Mouse (Mus musculus) limb, embryonic 13.5 days (tissue): Measurements from ENCODE around the gene Gtf2f2. TPM values are rescaled to one million over a fixed set of nuclear protein-coding genes. Genes with fewer than 3 reads are reported as not detected.

Experiments
- ATAC-seq: fragments of 200-750 bp; cut with Nextera tagmentation; 2 replicates; pipeline ENCODE4 v1.8.0; 2017; ENCODE audit warnings: low read depth, moderate number of reproducible peaks, moderate TSS enrichment; ENCODE audit not compliant: low FRiP score
- H3K27ac ChIP-seq: fragments of 300-500 bp; sonication (generic); 2 replicates; pipeline ENCODE4 v1.5.1; 2015; ENCODE audit warnings: inconsistent platforms, mild to moderate bottlenecking, moderate library complexity
- H3K27me3 ChIP-seq: fragments of 300-500 bp; sonication (generic); 2 replicates; pipeline ENCODE4 v1.6.1; 2015; ENCODE audit warnings: mild to moderate bottlenecking, inconsistent platforms
- H3K36me3 ChIP-seq: fragments of 300-500 bp; sonication (generic); 2 replicates; pipeline ENCODE4 v1.6.1; 2015; ENCODE audit warnings: inconsistent platforms, mild to moderate bottlenecking, moderate library complexity
- H3K4me1 ChIP-seq: fragments of 300-500 bp; sonication (generic); 2 replicates; pipeline ENCODE4 v1.6.1; 2015; ENCODE audit warnings: inconsistent platforms
- H3K4me2 ChIP-seq: fragments of 300-500 bp; sonication (generic); replicated peaks from 2 replicates; pipeline ENCODE4 v1.6.1; 2015; ENCODE audit warnings: inconsistent platforms, mild to moderate bottlenecking, moderate library complexity
- H3K4me3 ChIP-seq: fragments of 300-500 bp; sonication (generic); 2 replicates; pipeline ENCODE4 v1.5.1; 2015; ENCODE audit warnings: moderate library complexity, mild to moderate bottlenecking, inconsistent platforms
- H3K9ac ChIP-seq: fragments of 300-500 bp; sonication (generic); 2 replicates; pipeline ENCODE4 v1.6.1; 2015; ENCODE audit warnings: mild to moderate bottlenecking, inconsistent platforms
- H3K9me3 ChIP-seq: fragments of 300-500 bp; sonication (generic); 2 replicates; pipeline ENCODE4 v1.6.1; 2016; ENCODE audit warnings: inconsistent platforms
- WGBS: fragments of 180-500 bp; shearing (Covaris S2); methylation state at CpG from one replicate; pipeline ENCODE4 v1.1.7; 2015; 5-methylcytosine and 5-hydroxymethylcytosine counted together
- polyA plus RNA-seq: library from polyadenylated mRNA; unstranded; fragments of >200 nt; fragmentation: Nextera tagmentation; extraction: Ambion mirVana; gene quantifications from 2 replicates; pipeline ENCODE4 v1.2.1, GENCODE M21; 2015

Gtf2f2 gene
- polyA plus RNA-seq, 1 experiment from 2014 or later, result 41.4 TPM

- H3K36me3 ChIP-seq, result peaks cover 65% of the 10 kb centered on the region
- H3K4me1 ChIP-seq, result peaks cover 18% of the 10 kb centered on the region
- H3K27ac ChIP-seq, result no peak overlapping the region
- no peaks in the 10 kb centered on the region for H3K27me3 ChIP-seq
- no peaks in the 10 kb centered on the region; the same call in 1 of the 2 replicates for H3K9me3 ChIP-seq
- H3K4me2 ChIP-seq, result no peak overlapping the region
- no peak overlapping the region for H3K9ac ChIP-seq
- no peak overlapping the region for H3K4me3 ChIP-seq
- no peak for ATAC-seq
- WGBS, result 64% methylated on average over 6 of the region's 6 CpGs
Observed at GRCm38 (mm10) chr14:75850819-75851218, 159.8 kb downstream of the Gtf2f2 start.

- peaks cover 65% of the 10 kb centered on the region for H3K36me3 ChIP-seq
- H3K4me2 ChIP-seq, result no peak overlapping the region
- no peak overlapping the region for H3K4me3 ChIP-seq
- peaks cover 18% of the 10 kb centered on the region for H3K4me1 ChIP-seq
- ATAC-seq, result no peak
- H3K27ac ChIP-seq, result no peak overlapping the region
- no peak overlapping the region for H3K9ac ChIP-seq
- H3K9me3 ChIP-seq, result no peaks in the 10 kb centered on the region; the same call in 1 of the 2 replicates
- no peaks in the 10 kb centered on the region for H3K27me3 ChIP-seq
- WGBS, result 87% methylated on average over 6 of the region's 6 CpGs
Observed at GRCm38 (mm10) chr14:75849842-75850568, 160.7 kb downstream of the Gtf2f2 start.

GRCm38 (mm10) chr14:75849236-75849635 is 161.4 kb downstream of the Gtf2f2 start:
- Histone ChIP-seq H3K9me3 (no peaks in the 10 kb centered on the region; the same call in 1 of the 2 replicates), H3K27ac (no peak overlapping the region), H3K9ac (no peak overlapping the region), H3K27me3 (no peaks in the 10 kb centered on the region), H3K4me3 (no peak overlapping the region), H3K4me1 (peaks cover 18% of the 10 kb centered on the region), H3K36me3 (peaks cover 62% of the 10 kb centered on the region), H3K4me2 (no peak overlapping the region)
- no peak for ATAC-seq
- WGBS, result 81% methylated on average over 5 of the region's 5 CpGs

- peaks cover 56% of the 10 kb centered on the region for H3K36me3 ChIP-seq
- no peak for ATAC-seq
Observed at GRCm38 (mm10) chr14:75848482-75848881, 162.2 kb downstream of the Gtf2f2 start.

GRCm38 (mm10) chr14:75847669-75848068 is 163.0 kb downstream of the Gtf2f2 start:
- H3K4me1 ChIP-seq, result peaks cover 18% of the 10 kb centered on the region
- 0 out of 2 replicates have a peak overlapping the region, but pooled peaks have one; percentile 67 for H3K4me2 ChIP-seq
- no peak overlapping the region for H3K27ac ChIP-seq
- no peaks in the 10 kb centered on the region for H3K27me3 ChIP-seq
- WGBS, result 90% methylated on average over 4 of the region's 4 CpGs
- no peak for ATAC-seq
- H3K36me3 ChIP-seq, result peaks cover 53% of the 10 kb centered on the region
- no peak overlapping the region for H3K4me3 ChIP-seq
- H3K9ac ChIP-seq, result no peak overlapping the region; the same call in 1 of the 2 replicates
- H3K9me3 ChIP-seq, result no peaks in the 10 kb centered on the region; the same call in 1 of the 2 replicates

More at GRCm38 (mm10) chr14:75848482-75848881, 162.2 kb downstream of the Gtf2f2 start:
- WGBS, result 93% methylated on average over 5 of the region's 5 CpGs
- Histone ChIP-seq H3K27me3 (no peaks in the 10 kb centered on the region), H3K9ac (no peak overlapping the region), H3K4me3 (no peak overlapping the region), H3K4me2 (no peak overlapping the region), H3K4me1 (peaks cover 18% of the 10 kb centered on the region), H3K9me3 (no peaks in the 10 kb centered on the region; the same call in 1 of the 2 replicates), H3K27ac (no peak overlapping the region)

Other genes starting within 250 kb of the Gtf2f2 start
- 4.9 and 5.3 TPM in 2 replicates for gene Slc25a30, start 223.8 kb downstream of the Gtf2f2 start, polyA plus RNA-seq
- gene Tpt1, start 165.8 kb downstream of the Gtf2f2 start, polyA plus RNA-seq, result 1,027 and 1,051 TPM in 2 replicates
- gene Kctd4, start 55.9 kb downstream of the Gtf2f2 start, polyA plus RNA-seq, result 1.4 and 1.6 TPM in 2 replicates
- gene Gpalpp1, start 99.9 kb upstream of the Gtf2f2 start, polyA plus RNA-seq, result 12.6 and 13.0 TPM in 2 replicates
- 18.0 and 18.5 TPM in 2 replicates for gene Nufip1, start 100.0 kb upstream of the Gtf2f2 start, polyA plus RNA-seq